Mouse (Mus musculus) retina, adult 2 months (tissue): Measurements from ENCODE around the gene Mttp.

Experiments
- DNase-seq: peaks from one replicate; pipeline ENCODE4 v3.0.0-alpha.2; 2012; ENCODE audit warnings: low read depth, low spot score

Mttp gene

DNA sequence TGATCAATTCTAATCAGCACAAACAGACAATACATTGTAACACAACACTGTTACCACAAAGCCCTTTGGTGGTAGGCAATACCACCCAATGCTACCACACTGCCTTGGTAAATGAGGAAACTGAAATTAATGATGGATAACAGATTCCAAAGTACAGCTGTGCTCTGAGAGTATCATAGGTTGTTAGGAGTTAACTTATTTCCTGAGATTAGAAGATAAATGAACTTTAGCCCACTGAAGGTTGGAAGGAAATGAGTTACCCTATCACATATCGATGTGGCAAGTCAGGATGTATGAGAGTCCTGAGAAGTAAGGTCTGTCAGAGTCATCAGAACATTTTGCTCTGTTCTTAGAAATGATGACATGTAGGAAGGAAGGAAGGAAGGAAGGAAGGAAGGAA, 10.2 kb downstream of the Mttp start:
- DNase-seq = no peak

GRCm38 (mm10) chr3:138133916-138134315, 10.9 kb downstream of the Mttp start:
- DNase-seq = no peak

GRCm38 (mm10) chr3:138133463-138133862, 11.3 kb downstream of the Mttp start:
- no peak for DNase-seq

GRCm38 (mm10) chr3:138131168-138131567, 13.6 kb downstream of the Mttp start:
- DNase-seq = no peak

DNA sequence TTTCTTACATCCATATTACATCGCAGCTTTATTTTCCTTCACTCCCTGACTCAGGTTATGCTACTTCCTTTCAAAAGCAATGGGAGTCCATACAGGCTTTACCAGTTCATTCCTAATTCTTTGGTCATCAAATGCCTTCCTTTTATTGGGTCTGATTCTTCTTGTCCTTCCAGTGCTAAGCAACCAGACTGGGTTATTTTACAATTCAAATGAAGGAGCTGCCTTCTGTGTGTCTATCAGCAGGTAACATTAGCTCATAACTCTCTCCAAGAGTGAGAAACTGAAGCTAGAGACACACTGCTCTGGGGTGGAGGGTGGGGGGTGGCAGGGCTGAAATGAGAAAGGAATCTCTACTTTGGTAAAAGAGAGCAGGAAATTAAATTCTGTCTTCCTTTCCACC, 14.1 kb downstream of the Mttp start:
- DNase-seq = no peak

DNA sequence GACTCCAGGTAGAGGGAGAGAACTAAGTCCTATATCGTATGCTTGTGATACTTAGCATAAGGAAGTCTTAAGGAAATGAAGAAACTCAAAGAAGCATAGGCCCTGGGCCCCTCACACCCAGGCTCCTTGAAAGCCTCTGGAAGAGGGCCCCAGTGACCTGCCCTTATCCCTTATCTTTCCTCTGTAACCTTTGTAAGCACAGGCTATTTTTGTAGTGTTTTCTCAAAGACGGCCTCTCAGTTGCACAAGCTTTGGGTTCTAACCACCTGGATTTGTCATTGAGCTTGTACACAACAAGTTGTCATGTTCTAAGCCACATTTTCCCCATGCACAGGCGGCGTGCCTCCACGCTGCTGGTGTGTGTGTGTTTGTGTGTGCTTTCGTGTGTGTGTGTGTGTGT, 15.7 kb downstream of the Mttp start:
- DNase-seq = no peak

DNA sequence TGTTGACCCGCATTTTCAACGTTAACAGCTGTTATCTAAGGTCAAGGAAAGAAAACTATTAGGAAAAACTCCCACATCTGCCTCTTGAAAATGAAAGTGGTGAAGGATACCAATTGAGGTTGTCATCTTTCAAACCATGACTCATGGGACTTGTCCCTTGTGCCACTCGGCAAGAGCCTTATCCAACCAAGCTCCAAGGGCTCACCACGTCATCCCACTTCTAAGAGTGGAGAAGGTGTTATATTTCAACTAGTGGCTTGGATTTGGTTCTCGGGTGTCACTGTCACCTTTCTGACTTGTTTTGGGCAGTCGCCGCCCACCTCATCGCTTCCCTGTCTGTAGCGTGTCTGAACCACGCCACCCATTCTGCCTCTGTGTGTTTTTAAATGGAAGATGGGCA, 20.9 kb downstream of the Mttp start:
- DNase-seq = no peak

DNA sequence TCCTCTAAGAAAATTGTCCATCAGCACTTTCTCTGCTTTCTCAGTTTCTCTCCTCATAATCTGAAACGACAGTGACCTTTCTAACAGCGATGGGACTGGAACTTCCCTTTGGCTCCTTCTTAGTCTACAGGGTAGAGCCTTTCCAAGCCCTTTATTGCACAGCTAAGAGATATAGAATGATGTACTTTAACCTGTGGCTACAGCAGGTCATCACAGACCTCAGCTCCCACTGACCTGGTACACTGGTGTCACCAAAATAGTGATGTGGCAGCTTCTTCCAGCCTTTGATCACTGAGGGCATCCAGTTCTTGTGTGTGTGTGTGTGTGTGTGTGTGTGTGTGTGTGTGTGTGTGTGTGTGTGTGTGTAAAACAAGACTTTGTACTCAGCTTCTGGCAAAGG, 23.3 kb downstream of the Mttp start:
- no peak for DNase-seq

DNA sequence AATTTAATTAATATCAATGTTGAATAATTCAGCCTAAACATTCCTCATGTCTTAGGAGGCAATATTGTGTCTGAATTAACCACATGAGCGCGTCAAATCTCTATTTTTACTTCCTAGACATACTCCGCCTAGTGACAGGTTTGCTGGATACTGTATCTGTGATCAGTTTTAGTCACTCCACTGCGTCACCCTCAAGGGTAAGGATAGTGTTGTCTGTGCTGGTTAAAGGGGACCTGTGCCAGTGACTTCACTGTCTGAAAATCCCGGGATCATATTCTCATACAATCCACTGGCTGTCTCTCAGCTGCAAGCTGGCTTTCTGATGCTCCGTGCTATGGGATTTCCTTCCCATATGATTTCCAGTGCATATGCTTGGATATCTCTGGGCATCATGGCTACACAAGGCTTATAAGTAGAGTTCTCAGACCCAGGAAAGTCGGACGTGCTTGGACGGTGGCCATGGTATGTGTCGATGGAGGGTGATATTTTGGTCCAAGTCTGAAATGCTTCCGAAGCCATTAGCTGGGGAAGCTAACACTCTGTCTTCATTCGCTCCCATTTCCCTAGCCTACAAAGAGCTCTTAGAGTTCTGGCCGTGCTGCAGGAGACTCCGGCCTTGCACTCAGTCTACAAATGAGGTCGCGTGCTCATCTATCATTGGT, 25.2 kb downstream of the Mttp start:
- DNase-seq = no peak

DNA sequence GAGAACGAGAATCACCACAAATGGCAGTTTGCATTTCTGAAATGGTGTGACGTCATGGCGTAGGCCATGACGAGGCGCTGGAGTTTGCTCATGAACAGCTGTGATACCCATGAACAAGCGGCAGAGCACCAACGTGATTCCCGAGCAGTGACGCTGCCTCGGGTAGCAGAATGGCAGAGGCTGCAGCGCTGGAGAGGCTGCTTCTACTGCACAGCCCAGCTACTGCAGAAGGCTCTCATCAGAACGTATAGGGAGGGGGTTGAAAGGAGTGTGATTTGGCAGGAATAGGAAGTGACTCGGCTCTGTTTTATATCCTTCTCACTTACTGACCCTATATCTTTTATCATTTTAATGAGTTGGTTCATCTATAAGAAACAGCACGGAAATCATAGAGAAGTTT, 25.9 kb downstream of the Mttp start:
- DNase-seq = no peak

GRCm38 (mm10) chr3:138118392-138118791, 26.4 kb downstream of the Mttp start:
- DNase-seq = no peak

DNA sequence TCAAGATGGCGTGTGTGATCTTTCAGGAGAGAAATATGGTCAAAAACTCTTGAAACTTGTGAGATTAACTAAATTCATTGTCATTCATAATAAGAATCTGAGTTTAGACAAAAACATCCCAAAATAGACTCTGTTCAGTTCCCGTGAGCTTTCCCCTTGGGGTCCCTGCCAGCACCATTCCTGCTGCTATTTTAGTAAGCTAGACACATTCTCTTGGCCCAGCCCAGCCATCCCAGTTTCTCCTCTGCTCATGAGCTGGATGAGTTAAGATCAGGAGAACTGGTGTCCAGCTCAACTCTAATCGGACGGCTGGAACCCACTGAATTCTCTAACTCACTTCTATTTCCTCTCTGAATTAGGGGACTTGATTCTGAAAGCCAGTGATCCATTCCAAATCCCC, 27.9 kb downstream of the Mttp start:
- no peak for DNase-seq

DNA sequence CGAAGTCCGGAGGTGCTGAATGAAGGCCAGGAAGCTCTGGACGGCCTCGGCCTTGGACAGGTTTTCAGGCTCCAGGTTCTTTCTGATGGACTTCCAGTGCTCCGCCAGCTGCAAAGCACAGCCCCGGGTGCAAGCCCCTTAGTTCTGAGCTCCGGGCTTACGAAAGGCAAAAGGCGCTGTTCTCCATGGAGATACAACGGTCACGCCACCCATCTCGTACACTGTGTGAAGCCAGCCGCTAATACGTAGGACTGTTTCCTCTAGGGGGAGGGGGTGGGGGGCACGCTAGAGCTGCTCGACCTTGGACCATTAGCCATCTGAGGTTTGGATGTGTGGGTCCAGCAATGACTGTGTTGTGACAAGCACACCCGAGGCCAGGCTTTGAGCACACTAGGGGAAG, 30.7 kb downstream of the Mttp start:
- no peak for DNase-seq

DNA sequence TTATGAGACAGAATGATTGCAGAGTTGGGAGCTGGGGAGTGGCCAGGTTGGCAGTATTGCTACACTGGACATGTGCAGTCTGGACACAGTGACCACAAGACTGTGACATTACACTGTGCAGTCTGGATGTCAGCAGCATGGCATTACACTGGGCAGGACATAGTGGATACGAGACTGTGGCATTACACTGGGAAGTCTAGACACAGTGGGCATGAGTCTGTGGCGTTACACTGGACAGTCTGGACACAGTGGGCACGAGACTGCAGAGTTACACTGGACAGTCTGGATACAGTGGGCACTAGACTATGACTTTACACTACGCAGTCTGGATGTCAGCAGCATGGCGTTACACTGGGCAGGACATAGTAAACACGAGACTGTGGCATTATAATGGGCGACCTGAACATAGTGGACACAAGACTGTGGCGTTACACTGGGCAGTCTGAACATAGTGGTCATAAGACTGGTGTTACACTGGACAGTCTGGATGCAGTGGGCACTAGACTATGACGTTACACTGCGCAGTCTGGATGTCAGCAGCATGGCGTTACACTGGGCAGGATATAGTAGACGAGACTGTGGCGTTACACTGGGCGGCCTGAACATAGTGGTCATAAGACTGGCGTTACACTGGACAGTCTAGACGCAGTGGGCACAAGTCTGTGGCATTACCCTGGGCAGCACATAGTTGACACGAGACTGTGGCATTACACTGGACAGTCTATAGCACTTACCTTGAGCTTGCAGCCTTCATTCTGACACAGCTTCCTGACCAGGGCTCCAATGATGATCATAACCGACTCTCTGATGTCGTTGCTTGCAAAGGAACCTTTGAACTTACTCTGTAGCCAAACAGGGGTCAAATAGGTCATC, 33.6 kb downstream of the Mttp start:
- DNase-seq = no peak

- no peak for DNase-seq
Observed at GRCm38 (mm10) chr3:138106887-138107286, 37.9 kb downstream of the Mttp start.

- no peak for DNase-seq
Observed at GRCm38 (mm10) chr3:138105056-138105455, 39.7 kb downstream of the Mttp start.

GRCm38 (mm10) chr3:138103690-138104089, 41.1 kb downstream of the Mttp start:
- DNase-seq = no peak

- DNase-seq = no peak
Observed at GRCm38 (mm10) chr3:138101936-138102335, 42.8 kb downstream of the Mttp start.

- DNase-seq = no peak
Observed at GRCm38 (mm10) chr3:138097718-138098117, 47.0 kb downstream of the Mttp start.

DNA sequence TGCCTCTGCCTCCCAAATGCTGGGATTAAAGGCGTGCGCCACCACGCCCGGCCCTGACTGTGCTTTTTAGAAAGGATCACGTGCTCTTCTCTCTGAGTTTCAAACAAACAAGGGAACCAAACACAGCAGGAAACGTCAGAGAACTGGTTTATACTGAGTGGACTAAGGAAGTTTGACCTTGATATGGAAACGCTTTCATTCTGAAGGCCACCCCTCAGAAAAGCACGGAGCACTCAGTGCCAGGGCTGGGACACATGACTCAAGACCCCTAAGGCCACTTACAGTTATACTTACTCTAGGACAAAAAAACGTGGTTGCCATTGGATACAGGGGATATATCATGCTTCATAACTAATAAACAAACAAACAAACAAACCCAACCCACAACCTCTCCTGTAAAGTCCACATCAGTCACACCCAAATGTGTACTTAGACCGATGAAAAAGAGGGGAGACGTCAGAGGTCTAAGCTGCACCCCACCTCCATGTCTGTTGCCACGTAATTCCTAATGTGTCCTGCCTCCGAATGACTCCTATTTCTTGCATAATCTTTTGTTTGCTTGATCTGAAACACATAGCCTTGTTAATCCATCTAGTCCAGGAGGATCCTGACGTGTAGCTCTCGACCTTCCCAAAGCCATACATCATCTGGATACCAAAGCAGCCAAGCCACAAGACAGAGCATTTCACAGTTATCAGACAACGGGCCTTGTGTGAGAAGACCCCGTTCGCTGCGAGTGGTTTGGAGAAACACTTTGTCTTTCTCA, 48.3 kb downstream of the Mttp start:
- no peak for DNase-seq

DNA sequence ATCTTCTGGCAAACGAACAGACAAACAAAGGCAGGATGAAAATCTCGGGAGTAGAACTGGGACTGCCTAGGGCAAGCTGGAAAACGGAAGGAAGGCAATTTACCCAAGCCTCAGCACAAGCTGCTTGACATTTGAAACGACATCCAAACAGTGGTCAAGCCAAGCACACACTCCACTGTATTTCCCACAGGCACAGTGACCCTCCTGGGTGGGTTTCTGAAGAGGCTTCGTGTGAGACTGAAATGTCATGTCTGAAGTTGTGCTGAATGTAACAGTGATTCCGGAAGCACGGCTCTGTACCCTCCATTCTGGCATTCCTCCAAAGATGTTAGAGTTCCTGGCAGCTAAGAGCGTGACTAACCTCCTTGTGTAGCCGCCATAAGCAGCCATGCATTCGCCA, 49.0 kb downstream of the Mttp start:
- DNase-seq = no peak

DNA sequence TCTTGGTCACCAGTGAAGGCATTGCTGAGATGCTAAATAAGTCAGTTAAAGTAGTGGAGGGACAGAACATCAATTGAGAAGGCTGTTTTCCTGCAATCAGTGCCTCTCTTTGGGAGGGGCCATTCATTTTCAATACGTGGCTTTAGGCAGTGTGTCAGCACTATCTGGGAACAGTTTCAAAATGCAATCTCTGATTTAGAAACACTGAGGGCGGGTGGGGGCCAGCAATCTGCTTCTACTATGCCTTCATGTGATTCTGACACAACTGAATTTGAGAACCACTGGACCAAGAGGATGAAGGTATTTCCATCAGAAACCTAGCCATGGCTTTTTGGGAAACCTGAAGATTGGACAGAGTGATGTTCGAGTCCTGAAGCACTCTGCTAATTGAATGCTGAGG, 49.5 kb downstream of the Mttp start:
- no peak for DNase-seq

GRCm38 (mm10) chr3:138083896-138084295, 60.9 kb downstream of the Mttp start:
- DNase-seq = no peak
